Mouse (Mus musculus) kidney, postnatal 25 days (tissue): Measurements from ENCODE around the gene Ninl.
A peak's percentile ranks its signal among the peaks of the same experiment; 100 is the strongest.
"Not testable (repeated sequence)": the region's sequence is repeated elsewhere in the genome, so short reads cannot be mapped to it uniquely, and the experiment has no call there.

Experiments
- DNase-seq, 2 experiments: peaks; one replicate each; pipeline ENCODE4 v3.0.0; 2021; ENCODE audit warnings: mixed read lengths in 2 of 2

The Ninl gene

DNA sequence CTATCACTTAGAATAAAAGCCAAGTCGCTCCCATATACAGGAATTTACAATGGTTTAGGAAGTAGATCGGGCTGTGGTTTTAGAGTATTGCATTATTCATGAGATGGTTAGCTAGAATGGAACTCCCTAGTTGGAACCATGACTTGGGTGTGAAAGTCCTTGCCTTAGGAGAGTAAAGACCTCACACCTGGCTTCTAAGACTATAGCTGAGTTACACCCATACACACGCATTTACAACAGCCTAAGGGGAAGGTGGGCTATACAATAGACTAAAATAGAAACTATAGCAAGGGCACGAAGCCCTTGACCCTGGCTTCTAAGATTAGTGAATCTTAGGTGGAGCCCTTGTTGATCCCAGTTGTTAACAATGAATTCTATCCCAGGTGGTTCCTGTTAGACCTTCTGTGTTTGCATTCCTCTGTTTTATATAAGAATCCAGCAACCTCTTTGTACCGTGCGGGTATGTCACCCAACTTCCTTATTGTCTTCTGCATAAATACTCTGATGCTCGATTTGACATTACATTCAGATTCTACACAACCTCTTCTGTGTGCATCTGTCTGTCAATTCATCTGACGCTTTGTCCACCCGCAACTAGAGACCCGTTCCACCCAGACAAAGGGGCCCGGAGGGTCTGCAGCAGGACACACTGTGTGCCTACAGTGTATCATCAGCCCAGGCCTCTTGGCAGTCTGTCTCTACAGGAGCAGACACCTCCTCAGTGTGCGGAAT, 91.1 kb downstream of the Ninl start:
- DNase-seq = not testable (repeated sequence)

DNA sequence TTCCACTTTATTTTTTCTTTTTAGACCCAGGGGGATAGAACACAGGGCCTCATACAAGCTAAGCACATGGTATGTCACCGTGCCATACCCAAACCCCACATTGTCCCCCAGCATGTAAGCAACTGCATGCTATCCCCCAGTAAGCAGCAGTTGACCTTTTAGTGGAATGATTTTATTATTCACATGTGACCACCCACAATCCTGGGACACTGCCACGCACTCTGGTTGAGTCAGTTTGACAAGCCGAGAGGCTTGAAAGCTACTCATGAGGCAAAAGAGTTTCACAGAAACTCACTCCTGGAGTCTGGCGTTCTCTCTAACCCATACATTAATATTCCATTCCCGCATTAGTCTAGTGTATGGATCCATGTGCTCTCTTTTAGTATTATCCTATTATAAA, 91.8 kb downstream of the Ninl start:
- DNase-seq = not testable (repeated sequence)

- no peak for DNase-seq
Observed at GRCm38 (mm10) chr2:150944017-150944416, 95.2 kb downstream of the Ninl start.

DNA sequence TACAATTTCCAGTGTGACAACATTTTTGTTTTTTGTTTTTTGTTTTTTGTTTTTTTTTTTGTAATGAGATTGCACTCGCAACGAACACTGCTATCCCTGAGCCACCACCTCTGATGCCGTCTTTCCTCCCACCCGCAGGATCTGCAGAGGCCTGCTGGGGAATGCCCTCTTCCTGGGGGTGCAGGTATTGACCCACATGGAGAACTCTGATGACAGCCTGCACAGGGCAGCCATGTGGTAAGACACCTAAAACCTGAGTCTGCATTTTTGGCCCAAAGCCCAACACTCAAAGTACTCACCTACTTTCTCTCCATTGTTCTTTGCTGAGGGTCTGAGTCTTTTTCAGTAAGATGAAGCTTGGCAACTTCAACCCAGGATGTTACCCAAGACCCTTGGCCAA, 104.5 kb downstream of the Ninl start:
- DNase-seq = no peak

DNA sequence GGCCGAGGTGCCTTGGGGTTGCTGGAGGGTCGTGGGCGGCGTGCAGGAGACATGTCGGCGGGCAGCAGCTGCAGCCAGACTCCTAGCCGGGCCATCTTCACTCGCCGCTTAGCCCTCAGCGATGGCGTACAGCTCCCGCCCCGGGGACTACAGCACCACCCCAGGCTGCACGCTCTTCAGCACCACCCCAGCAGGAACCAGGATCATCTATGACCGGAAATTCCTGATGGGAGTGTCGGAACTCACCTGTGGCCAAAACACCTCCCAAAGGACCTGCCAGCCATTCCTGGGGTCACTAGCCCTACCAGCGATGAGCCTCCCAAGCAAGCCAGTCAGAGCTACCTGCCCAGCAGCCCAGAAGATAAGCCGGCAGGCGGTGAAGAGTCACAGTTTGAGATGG, 105.7 kb downstream of the Ninl start:
- no peak for DNase-seq

DNA sequence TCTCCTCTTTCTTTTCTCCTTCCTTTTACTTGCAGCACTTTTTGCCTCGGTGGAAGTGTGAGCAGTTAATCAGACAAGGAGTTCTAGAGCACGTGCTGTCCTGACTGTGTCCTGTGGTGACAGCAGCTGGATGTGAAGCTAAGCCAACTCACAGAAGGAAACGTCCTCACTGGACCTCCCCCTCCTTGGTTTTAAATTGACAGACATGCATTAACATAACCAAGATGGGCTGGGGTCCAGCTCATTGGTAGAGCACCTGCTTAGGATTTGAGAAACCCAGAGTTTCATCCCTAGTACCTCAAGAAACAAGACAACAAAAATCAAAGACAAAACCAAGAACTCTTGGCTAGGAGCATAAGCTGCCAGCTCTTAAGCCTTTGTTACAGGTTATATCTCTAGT, 108.4 kb downstream of the Ninl start:
- DNase-seq = no peak

GRCm38 (mm10) chr2:150929156-150929555, 110.0 kb downstream of the Ninl start:
- DNase-seq = no peak

GRCm38 (mm10) chr2:150927038-150927720, 112.0 kb downstream of the Ninl start:
- peak; percentile 51 to 55 for DNase-seq

- no peak for DNase-seq
Observed at GRCm38 (mm10) chr2:150923505-150923904, 115.7 kb downstream of the Ninl start.

DNA sequence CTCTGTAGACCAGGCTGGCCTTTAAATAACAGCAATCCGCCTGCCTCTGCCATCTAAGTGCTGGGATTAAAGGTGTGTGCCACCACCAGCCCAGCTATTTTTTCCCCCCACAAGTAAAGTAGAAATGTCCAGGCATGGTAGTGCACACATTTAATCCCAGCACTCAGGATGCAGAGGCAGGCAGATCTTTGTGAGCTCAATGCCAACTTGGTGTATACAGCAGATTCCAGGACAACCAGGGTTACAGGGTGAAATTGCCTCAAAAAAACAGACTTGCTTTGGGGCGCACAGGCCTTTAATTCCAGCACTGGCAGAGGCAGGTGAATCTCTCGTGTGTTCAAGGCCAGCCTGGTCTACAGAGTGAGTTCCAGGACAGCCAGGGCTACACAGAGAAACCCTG, 116.2 kb downstream of the Ninl start:
- DNase-seq = no peak

GRCm38 (mm10) chr2:150922165-150922564, 117.0 kb downstream of the Ninl start:
- DNase-seq = no peak

GRCm38 (mm10) chr2:150921697-150922096, 117.5 kb downstream of the Ninl start:
- DNase-seq = no peak

- no peak for DNase-seq
Observed at GRCm38 (mm10) chr2:150920543-150920942, 118.6 kb downstream of the Ninl start.

DNA sequence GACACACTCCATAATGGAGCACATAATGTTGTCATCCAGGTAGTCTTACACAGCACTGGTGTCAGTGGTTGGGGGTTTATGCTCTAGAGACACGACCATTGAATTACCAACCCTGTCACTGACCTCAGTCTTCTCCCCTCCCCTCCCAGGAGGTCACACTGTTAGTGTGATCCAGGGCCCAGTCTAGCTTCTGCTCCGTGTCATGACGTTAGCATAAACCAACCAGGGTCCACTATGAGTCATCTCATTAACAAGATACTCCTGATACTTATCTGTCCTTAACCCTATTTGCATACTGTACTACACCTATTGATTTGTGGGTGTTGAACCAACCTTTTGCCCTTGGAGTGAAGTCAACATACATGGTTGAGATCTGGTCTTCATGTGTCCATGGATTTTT, 120.5 kb downstream of the Ninl start:
- DNase-seq = no peak

DNA sequence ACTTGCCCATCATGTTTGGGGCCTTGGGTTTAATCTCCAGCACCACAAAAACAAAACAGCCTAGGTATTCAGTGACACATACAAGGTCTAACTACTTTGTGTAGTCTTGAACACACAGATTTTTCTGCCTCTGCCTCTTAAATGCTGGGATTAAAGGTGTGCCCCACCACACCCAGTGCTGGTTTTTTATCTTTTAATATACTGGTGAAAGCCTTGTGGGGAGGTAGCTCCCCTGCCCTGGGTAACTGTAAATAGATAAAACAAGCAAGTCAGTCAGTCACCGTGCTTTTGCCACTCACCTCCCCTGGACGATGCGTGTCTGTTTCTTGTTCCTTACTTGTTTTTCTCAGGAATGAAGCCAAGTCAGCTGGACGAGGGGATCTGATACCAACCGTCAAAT, 123.4 kb downstream of the Ninl start:
- no peak for DNase-seq

GRCm38 (mm10) chr2:150914781-150915515, 124.2 kb downstream of the Ninl start:
- no peak for DNase-seq

- DNase-seq = no peak
Observed at GRCm38 (mm10) chr2:150910295-150910881, 128.8 kb downstream of the Ninl start.

GRCm38 (mm10) chr2:150909429-150910039, 129.6 kb downstream of the Ninl start:
- peak; percentile 97 for DNase-seq

- DNase-seq = not testable (repeated sequence)
Observed at GRCm38 (mm10) chr2:150908881-150909280, 130.3 kb downstream of the Ninl start.

DNA sequence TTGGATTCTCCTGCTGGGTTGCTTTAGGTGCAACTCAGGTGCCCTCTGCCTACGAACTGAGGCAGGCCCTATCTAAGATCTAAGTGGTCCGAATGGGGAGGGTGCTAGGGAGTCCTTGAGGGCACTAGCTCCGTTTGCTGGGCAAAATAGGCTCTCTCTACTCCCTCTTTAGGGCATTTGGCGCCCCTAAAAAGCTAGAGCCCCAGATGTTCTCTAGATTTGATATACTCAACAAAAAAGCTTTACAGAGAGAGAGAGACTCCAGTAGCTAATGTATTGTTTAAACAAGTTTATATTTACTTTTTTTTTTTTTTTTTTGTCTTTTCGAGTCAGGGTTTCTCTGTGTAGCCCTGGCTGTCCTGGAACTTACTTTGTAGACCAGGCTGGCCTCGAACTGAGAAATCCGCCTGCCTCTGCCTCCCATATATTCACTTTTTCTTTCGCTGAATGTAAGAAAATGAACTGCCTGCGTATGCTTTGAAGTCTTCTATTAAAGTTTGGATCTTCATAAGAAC, 134.2 kb downstream of the Ninl start, which contains the start of gene Gins1:
Gene Gins1, plus strand, starts transcription at position 465 of the 515 bp plus-strand sequence.
- no peak for DNase-seq

- DNase-seq = peak; percentile 99
Observed at GRCm38 (mm10) chr2:150904272-150904935, 134.8 kb downstream of the Ninl start, which contains the start of gene Abhd12. Abhd12 (minus strand) TSS chr2:150904741.

GRCm38 (mm10) chr2:150902347-150902746, 136.8 kb downstream of the Ninl start:
- DNase-seq = no peak
